14 mouse cellular contexts compared by ENCODE assay signal in genomic region chr6:111738983-111739382, GRCm38 (mm10).
DNase-seq lines count a peak whose midpoint lies in the region; ATAC-seq lines count a peak whose summit lies in the region.
"Had no signal": no experiment of that assay in that cellular context is flagged by ENCODE, and none has a peak within 500 bp of the region (broad histone marks: within the 10 kb centered on the region; RNA-seq: fewer than 3 reads in every experiment).

No protein-coding gene starts in this region.

- no peak overlapping the region for H3K4me2 ChIP-seq in forebrain, embryonic 16.5 days (ENCODE audit: low read length)
- H3K4me2 ChIP-seq: hindbrain, embryonic 12.5 days; limb, embryonic 13.5 days; lung, embryonic 15.5 days; midbrain, embryonic 11.5 days; neural tube, embryonic 12.5 days had no signal

- H3K36me3 ChIP-seq in forebrain, embryonic 16.5 days (ENCODE audit: control insufficient read depth, insufficient read depth), result no peaks in the 10 kb centered on the region
- H3K36me3 ChIP-seq: hindbrain, embryonic 12.5 days; limb, embryonic 13.5 days; lung, embryonic 15.5 days; neural tube, embryonic 12.5 days had no signal

- H3K4me3 ChIP-seq in forebrain, embryonic 16.5 days (replicated peaks; ENCODE audit: low read length), result no peak overlapping the region
- H3K4me3 ChIP-seq: hindbrain, embryonic 12.5 days; limb, embryonic 13.5 days; lung, embryonic 15.5 days; neural tube, embryonic 12.5 days had no signal

- peak; percentile 3 to 8 for DNase-seq in left cerebral cortex, adult 18-20 months (ENCODE audit: low spot score in 2 of 2)
- DNase-seq in left cerebral cortex, adult 11 months (ENCODE audit: low spot score), result no peak
- DNase-seq in layer of hippocampus, postnatal 36 days, result peak; percentile 54
- no peak for DNase-seq in urinary bladder, adult 2 months (ENCODE audit: low spot score)
- no peak for DNase-seq in kidney, postnatal 14 days
- no peak for DNase-seq in yolk sac, embryonic 10.5 days (ENCODE audit: low spot score)
- DNase-seq in retina, postnatal 1 day, result no peak
- DNase-seq: adrenal gland, postnatal 36 days had no signal

- no peak overlapping the region for H3K27ac ChIP-seq in forebrain, embryonic 16.5 days (ENCODE audit: low read length)
- H3K27ac ChIP-seq: hindbrain, embryonic 12.5 days; limb, embryonic 13.5 days; lung, embryonic 15.5 days; neural tube, embryonic 12.5 days had no signal

- H3K9ac ChIP-seq in forebrain, embryonic 16.5 days (replicated peaks; ENCODE audit: low read depth, low read length), result no peak overlapping the region
- H3K9ac ChIP-seq: hindbrain, embryonic 12.5 days; limb, embryonic 13.5 days; lung, embryonic 15.5 days; neural tube, embryonic 12.5 days had no signal

- H3K27me3 ChIP-seq in forebrain, embryonic 16.5 days (replicated peaks; ENCODE audit: control insufficient read depth, insufficient read depth, low read length), result no peaks in the 10 kb centered on the region
- H3K27me3 ChIP-seq: hindbrain, embryonic 12.5 days; limb, embryonic 13.5 days; lung, embryonic 15.5 days; neural tube, embryonic 12.5 days had no signal

- WGBS in forebrain, embryonic 16.5 days, result 70% methylated on average over 1 of the region's 1 CpGs

- no peaks in the 10 kb centered on the region for H3K9me3 ChIP-seq in forebrain, embryonic 16.5 days (ENCODE audit: control insufficient read depth, low read length)
- H3K9me3 ChIP-seq: hindbrain, embryonic 12.5 days; limb, embryonic 13.5 days; lung, embryonic 15.5 days; neural tube, embryonic 12.5 days had no signal

- peak; percentile 85 for ATAC-seq in forebrain, embryonic 16.5 days

- H3K4me1 ChIP-seq in forebrain, embryonic 16.5 days (replicated peaks; ENCODE audit: control insufficient read depth, insufficient read depth, low read length), result no peaks in the 10 kb centered on the region
- H3K4me1 ChIP-seq: hindbrain, embryonic 12.5 days; limb, embryonic 13.5 days; lung, embryonic 15.5 days; neural tube, embryonic 12.5 days had no signal

Comparison
In these comparisons a context has a peak if more than half of its experiments do, and no peak if none do; other contexts are left out.
1. DNase-seq: peak in left cerebral cortex, adult 18-20 months (2 of 2) and layer of hippocampus, postnatal 36 days (2 of 2); none in left cerebral cortex, adult 11 months (single experiment), urinary bladder, adult 2 months (single experiment), kidney, postnatal 14 days (single experiment), yolk sac, embryonic 10.5 days (single experiment) and retina, postnatal 1 day (single experiment).